Mouse (Mus musculus): ENCODE results near the gene Peak1. TPM values are rescaled to one million over a fixed set of nuclear protein-coding genes. Genes with fewer than 3 reads are reported as not detected.
A peak's percentile ranks its signal among the peaks of the same experiment; 100 is the strongest.

Peak1 gene
- total RNA-seq (2021) (10 to 100 TPM; 37.5 to 37.8 TPM), polyA plus RNA-seq (2012; rRNA removed) (10.4 and 19.2 TPM in 2 replicates)
- long read RNA-seq, partial matches to known transcripts, result 1 of 5 reads
- long read RNA-seq, other reads (novel, unspliced or antisense), result 4 of 5 reads

DNA sequence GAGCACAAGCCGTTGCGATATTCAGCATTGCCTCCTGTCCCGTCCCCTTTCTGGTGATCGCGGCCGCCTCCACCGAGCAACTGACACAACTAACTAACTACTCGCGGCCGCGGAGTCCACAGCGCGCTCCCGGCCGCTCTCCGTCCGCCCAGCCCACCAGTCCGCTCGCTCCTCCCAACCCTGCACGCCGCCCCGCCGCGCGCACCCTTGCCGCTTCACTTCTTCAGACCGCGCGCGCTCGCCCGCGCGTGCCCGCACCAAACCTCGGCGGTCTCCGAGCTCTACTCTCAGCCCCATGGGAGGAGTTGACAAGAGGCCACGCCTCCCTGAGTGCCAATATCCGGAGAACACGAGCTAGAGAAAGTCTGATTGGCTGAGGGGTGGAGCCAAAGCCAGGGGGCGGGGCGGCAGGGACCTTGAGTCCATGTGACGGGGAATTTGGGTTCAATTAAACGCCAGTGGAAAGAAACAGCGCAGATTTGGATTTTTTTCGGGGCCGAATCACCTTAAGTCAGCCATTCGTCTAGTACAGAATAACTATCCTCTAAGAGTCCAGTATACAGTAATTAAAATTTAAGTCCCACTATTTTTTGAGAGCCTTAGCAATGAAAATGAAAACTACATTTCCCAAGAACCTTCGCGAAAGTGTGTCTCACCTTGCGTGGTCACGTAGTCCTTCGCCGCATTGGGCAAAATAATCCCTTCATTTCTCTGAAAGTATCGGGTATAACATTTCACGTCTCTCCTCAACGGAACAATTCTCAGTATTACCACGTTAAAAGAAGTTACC is at the start of gene Peak1, which contains the start of gene Hmg20a:
TSS of gene Peak1 (minus strand) at position 120 of the 790 bp plus-strand sequence.
TSS of gene Hmg20a (plus strand) at position 662 of the 790 bp plus-strand sequence.
- H3K36me3 ChIP-seq (ENCODE audit: control insufficient read depth, insufficient read depth, low read length), result peaks cover 33% of the 10 kb centered on the region
- intact Hi-C loops (cut with DNase I), result loop anchor here (1.0 to 10.0 kb wide), 8 partner anchors 47 to 217 kb away; no protein-coding TSS in a partner anchor
- peak; percentile 100 for DNase-seq
- H3K9ac ChIP-seq (ENCODE audit: low read depth, low read length), result peak within 1 kb of the TSS; percentile 93
- peaks cover 13% of the 10 kb centered on the region for H3K4me1 ChIP-seq (ENCODE audit: control insufficient read depth, insufficient read depth, low read length)
- H3K4me3 ChIP-seq, result peak within 1 kb of the TSS; percentile 93
- H3K79me2 ChIP-seq (replicated peaks; ENCODE audit: control insufficient read depth, insufficient read depth, low read length), result peaks cover 3% of the 10 kb centered on the region
- TF ChIP-seq EP300 (IDR thresholded peaks at IDR 0.05; ENCODE audit: insufficient read depth, low read depth, low read length) (no peak), CTCF (IDR thresholded peaks at IDR 0.05) (no peak), POLR2A (IDR thresholded peaks at IDR 0.05; ENCODE audit: insufficient read depth, low read depth, low read length) (peak; percentile 95)
- H3K27me3 ChIP-seq (ENCODE audit: control insufficient read depth, insufficient read depth, low read length), result no peaks in the 10 kb centered on the region
- under 1% methylated on average over 59 of the region's 59 CpGs for WGBS
- H3K27ac ChIP-seq, result peak within 1 kb of the TSS; percentile 97

DNA sequence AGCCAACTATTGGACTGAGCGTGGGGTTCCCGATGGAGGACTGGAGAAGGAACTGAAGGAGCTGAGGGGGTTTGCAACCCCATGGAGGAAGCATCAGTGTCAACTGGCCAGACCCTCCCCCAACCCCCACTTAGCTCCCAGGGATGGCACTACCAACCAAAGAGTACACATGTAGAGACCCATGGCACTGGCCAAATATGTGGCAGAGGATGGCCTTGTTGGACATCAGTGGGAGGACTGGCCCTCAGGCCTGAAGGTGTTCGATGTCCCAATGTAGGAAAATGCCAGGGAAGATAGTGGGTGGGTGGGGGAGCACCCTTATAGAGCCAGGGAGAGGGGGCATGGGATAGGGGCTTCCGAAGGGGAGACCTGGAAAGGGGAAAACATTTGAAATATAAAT is 48.4 kb upstream of the Peak1 start:
- no peaks in the 10 kb centered on the region for H3K27me3 ChIP-seq (ENCODE audit: control insufficient read depth, insufficient read depth, low read length)
- no peaks in the 10 kb centered on the region for H3K79me2 ChIP-seq (replicated peaks; ENCODE audit: control insufficient read depth, insufficient read depth, low read length)
- no peak for DNase-seq
- H3K4me3 ChIP-seq, result no peak overlapping the region
- H3K4me1 ChIP-seq (ENCODE audit: control insufficient read depth, insufficient read depth, low read length), result peaks cover 29% of the 10 kb centered on the region
- H3K36me3 ChIP-seq (ENCODE audit: control insufficient read depth, insufficient read depth, low read length), result peaks cover 29% of the 10 kb centered on the region
- no peak overlapping the region for H3K9ac ChIP-seq (ENCODE audit: low read depth, low read length)
- WGBS, result 66% methylated on average over 4 of the region's 4 CpGs
- intact Hi-C loops (cut with DNase I), result no loop called here
- H3K27ac ChIP-seq, result no peak overlapping the region; the same call in 1 of the 2 replicates
- TF ChIP-seq EP300 (IDR thresholded peaks at IDR 0.05; ENCODE audit: insufficient read depth, low read depth, low read length) (no peak), POLR2A (IDR thresholded peaks at IDR 0.05; ENCODE audit: insufficient read depth, low read depth, low read length) (no peak), CTCF (IDR thresholded peaks at IDR 0.05) (no peak)

DNA sequence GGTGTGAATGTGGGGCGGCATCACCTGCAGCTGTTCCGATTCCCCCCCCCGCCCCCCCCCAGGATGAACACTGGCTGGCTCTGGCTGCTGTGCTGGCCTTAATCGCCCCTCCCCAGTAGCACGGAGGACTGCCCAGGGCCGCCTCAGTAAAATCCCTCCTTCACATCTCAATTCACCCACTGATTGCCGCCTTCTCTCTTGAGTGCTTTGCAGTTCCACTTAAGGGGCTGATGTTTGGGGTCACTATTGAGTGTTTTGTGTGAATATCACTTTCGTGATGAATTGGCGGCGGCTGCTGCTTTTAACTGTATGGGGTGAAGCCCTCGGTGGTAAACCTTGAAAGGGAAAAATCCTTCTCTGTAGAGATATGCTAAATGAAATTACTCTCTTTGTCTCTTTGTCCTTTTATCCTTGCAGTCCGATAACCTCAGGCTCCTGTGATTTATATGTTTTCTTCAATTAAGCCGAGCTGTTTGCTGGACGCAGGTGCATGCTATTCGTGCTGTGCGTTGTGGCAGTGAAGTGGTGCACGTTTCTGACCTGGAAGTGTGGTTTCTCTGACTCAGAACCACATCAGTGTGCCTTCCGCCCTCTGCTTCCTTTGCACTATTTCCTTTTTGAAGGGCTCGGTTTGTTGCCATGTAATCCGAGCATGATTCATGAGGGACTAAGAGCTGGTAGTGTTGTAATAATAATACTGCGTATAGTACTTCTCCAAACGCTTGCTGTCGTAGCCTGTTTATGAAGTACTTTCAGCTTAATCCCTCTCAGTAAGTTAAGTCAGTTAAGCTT is 47.2 kb upstream of the Peak1 start:
- H3K4me1 ChIP-seq (ENCODE audit: control insufficient read depth, insufficient read depth, low read length), result peaks cover 25% of the 10 kb centered on the region
- no peak overlapping the region for H3K9ac ChIP-seq (ENCODE audit: low read depth, low read length)
- peak overlapping the region; percentile 59 for H3K27ac ChIP-seq
- peaks cover 24% of the 10 kb centered on the region for H3K36me3 ChIP-seq (ENCODE audit: control insufficient read depth, insufficient read depth, low read length)
- no peak for TF ChIP-seq POLR2A (IDR thresholded peaks at IDR 0.05; ENCODE audit: insufficient read depth, low read depth, low read length)
- TF ChIP-seq EP300 (IDR thresholded peaks at IDR 0.05; ENCODE audit: insufficient read depth, low read depth, low read length), result 0 out of 2 replicates have a peak, but pooled peaks have one; percentile 37
- intact Hi-C loops (cut with DNase I), result loop anchor here (2.0 kb wide), 2 partner anchors 42 to 48 kb away; no protein-coding TSS in a partner anchor
- H3K4me3 ChIP-seq, result no peak overlapping the region
- 43% methylated on average over 23 of the region's 23 CpGs for WGBS
- H3K27me3 ChIP-seq (ENCODE audit: control insufficient read depth, insufficient read depth, low read length), result no peaks in the 10 kb centered on the region
- H3K79me2 ChIP-seq (replicated peaks; ENCODE audit: control insufficient read depth, insufficient read depth, low read length), result no peaks in the 10 kb centered on the region
- DNase-seq, result peak; percentile 38 to 63

DNA sequence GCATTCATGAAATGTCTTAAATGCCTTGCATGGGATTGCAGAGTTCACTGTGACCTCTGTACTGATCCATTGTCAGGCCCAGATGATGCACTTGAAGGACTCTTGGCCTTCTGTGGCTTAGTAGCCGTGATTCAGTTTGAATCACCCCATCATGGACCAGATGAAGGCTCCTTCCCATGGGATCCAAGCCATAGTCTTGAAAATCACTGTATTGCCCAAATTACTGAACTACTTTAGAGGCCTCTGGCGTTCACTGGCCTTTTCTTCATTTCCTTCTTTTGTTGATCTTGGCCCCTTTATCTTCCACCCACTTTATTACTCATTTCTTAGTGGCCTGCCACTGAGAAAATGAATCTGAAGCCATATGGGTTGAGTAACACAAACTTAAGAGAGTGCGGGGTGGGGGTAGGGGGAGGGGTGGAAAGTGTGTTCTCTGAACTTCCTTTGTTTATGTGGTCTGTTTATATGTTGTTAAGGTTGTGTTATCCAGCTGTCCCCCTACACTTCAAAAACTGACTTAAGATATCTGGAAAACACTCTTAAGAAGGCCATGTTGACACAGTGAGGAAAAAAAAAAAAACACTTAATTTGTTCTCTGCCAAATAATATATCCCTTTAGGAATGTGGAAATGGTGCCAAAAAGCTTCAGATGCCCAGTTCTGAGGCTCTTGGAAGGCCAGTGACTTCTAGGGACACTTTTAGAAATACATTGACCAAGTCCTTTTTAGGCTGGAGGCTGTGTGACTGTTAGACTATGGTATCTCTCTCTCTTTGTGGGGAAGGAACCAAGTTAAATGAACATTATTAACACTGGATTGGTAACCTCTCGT is 46.0 kb upstream of the Peak1 start:
- H3K9ac ChIP-seq (ENCODE audit: low read depth, low read length), result no peak overlapping the region
- H3K4me3 ChIP-seq, result no peak overlapping the region
- no peaks in the 10 kb centered on the region for H3K79me2 ChIP-seq (replicated peaks; ENCODE audit: control insufficient read depth, insufficient read depth, low read length)
- DNase-seq, result peak in 1 of 2 experiments; percentile 55
- peaks cover 21% of the 10 kb centered on the region for H3K4me1 ChIP-seq (ENCODE audit: control insufficient read depth, insufficient read depth, low read length)
- H3K27me3 ChIP-seq (ENCODE audit: control insufficient read depth, insufficient read depth, low read length), result no peaks in the 10 kb centered on the region
- intact Hi-C loops (cut with DNase I), result loop anchor here (2.0 kb wide), 2 partner anchors 43 to 47 kb away; no protein-coding TSS in a partner anchor
- H3K27ac ChIP-seq, result peak overlapping the region; percentile 70
- H3K36me3 ChIP-seq (ENCODE audit: control insufficient read depth, insufficient read depth, low read length), result peaks cover 20% of the 10 kb centered on the region
- WGBS, result 29% methylated on average over 4 of the region's 4 CpGs
- TF ChIP-seq CTCF (IDR thresholded peaks at IDR 0.05) (0 out of 2 replicates have a peak, but pooled peaks have one; percentile 10), POLR2A (IDR thresholded peaks at IDR 0.05; ENCODE audit: insufficient read depth, low read depth, low read length) (no peak)

DNA sequence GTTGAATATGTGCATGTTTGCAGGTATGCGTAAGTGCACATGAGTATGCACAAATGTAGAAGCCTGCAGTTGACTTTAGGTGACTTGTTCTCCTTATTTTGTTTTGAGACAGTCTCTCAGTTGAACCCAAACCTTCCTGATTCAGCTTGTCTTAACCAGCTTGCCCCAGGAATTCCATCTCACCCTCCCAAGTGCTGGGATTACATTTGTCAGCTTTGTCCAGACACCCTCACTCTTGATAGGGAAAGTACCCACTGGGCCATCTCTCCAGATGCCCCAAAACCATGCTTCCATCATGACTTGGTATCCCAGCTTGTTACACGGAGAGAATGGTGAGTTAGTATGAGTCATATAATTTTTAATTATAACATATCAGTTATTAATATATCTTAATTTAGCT is 45.2 kb upstream of the Peak1 start:
- peaks cover 20% of the 10 kb centered on the region for H3K36me3 ChIP-seq (ENCODE audit: control insufficient read depth, insufficient read depth, low read length)
- peak overlapping the region; percentile 70 for H3K27ac ChIP-seq
- peaks cover 23% of the 10 kb centered on the region for H3K4me1 ChIP-seq (ENCODE audit: control insufficient read depth, insufficient read depth, low read length)
- no peak overlapping the region for H3K4me3 ChIP-seq
- TF ChIP-seq CTCF (IDR thresholded peaks at IDR 0.05), result no peak
- no peak for TF ChIP-seq POLR2A (IDR thresholded peaks at IDR 0.05; ENCODE audit: insufficient read depth, low read depth, low read length)
- no peak for TF ChIP-seq EP300 (IDR thresholded peaks at IDR 0.05; ENCODE audit: insufficient read depth, low read depth, low read length)
- DNase-seq, result no peak
- intact Hi-C loops (cut with DNase I), result no loop called here
- H3K9ac ChIP-seq (ENCODE audit: low read depth, low read length), result no peak overlapping the region
- no peaks in the 10 kb centered on the region for H3K27me3 ChIP-seq (ENCODE audit: control insufficient read depth, insufficient read depth, low read length)
- 68% methylated on average over 2 of the region's 2 CpGs for WGBS
- H3K79me2 ChIP-seq (replicated peaks; ENCODE audit: control insufficient read depth, insufficient read depth, low read length), result no peaks in the 10 kb centered on the region
